Mouse (Mus musculus): ENCODE data around the gene Ddx6.
"Not testable (repeated sequence)": the region's sequence is repeated elsewhere in the genome, so short reads cannot be mapped to it uniquely, and the experiment has no call there.

Gene Ddx6

DNA sequence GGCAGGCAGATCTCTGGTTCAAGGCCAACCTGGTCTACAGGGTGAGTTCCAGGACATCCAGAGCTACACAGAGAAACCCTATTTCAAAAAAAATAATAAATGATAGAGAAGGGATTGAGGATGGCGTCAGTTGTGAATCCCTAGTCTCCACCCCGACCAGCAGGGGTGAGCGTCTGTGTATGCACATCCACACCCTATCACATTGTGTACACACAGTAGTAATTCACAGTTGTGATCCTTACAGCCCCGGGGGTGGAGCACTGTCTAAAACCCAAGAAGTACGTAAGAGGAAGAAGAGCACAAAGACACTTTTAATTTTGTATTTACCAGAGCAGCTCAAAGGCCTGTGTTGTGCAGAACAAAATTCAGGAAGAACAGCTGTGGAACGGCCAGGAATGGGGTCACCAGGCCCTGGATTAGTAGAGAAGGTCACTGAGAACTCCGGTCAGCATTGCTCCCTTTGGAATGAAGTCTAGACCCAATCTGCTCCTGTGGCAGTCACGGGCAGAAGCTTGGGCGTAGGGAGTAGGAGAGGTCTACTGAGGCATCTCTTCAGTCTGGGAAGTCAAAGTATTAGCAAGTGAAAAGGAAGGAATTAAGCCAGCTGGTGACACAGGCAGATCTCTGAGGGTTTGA, 9.7 kb upstream of the Ddx6 start:
- DNase-seq: no peak

DNA sequence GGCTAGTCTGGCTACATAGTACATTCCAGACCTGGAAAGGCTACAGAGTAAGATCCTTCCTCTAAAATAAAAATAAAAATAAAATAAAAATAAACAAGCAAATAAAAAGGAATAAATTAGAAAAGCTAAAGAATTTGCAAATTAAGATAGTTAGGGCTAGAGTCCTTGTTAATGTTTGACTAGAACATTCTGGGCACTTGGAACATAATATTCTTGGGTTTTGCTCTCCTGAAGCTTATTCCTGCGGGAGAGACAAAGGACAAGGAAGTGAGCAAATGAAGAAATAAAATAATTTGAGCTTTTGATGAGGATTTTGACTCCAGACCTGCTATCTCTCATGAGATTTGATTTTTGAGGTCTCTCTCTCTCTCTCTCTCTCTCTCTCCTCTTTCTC, 9.2 kb upstream of the Ddx6 start:
- no peak for DNase-seq

DNA sequence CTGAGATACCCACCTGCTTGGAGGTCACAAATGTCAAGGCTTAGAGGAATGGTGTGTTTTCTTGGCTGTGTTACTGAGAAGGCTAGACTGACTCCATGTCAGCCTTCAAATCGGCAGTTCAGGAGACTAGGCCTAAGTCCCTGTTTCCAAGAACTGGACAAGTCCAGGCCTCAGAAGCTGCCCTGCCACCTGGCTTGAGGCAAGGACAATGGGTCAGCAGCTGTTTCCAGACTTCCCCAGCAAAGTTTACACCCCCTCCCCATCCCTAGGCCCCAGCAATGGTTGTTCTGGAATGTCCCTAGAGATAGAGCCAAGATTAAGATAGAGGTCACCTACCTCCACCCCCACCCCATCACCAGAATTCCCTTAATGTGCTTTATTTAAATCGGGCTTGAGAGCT, 7.0 kb upstream of the Ddx6 start:
- no peak for DNase-seq

DNA sequence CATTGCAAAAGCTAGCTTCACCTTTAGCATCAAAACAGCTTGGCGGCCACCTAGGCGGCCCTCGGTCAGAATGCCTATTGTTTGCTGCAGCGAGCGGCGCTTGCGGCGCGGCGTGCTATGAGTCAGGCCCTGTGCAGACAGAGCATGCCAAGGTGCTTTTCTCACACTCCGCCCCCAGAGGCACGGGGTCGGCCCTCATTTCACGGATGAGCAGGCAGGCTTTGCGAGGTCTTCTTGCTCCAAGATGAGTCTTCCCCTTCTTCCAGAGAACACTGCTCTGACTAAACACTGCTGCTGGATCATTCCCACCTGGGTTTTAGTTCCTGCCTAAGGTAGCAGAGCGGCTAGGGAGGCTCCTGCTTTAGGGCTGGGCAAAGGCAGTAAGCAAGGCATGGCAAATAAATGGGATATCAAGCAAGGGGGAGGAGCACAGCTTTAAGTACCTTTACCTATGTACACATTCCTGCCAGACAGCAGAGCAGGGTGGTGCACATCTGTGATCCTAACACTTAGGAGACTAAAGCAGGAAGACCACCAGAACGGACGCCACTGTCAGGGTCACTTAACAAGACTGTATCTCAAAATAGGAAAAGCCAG, 5.7 kb upstream of the Ddx6 start:
- peak; percentile 32 for DNase-seq

DNA sequence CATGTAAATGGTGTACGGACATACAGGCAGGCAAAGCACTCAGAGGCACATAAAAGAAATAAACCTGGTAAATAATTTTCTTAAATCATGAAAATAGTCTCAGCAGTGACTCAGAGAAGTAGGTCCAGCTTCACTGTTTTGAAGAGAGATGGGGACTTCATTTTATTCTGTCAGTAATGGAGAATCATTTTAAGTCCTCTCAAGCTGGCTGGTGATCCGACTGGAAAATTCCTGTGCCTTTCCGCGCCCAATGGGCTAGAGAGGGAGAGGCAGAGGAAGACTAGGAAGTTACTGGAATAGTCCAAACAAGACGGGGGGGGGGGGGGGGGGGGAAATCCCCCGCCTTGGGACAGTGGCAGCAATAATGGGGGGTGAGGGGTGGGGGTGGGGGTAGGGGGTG, 5.1 kb upstream of the Ddx6 start:
- peak; percentile 29 for DNase-seq

DNA sequence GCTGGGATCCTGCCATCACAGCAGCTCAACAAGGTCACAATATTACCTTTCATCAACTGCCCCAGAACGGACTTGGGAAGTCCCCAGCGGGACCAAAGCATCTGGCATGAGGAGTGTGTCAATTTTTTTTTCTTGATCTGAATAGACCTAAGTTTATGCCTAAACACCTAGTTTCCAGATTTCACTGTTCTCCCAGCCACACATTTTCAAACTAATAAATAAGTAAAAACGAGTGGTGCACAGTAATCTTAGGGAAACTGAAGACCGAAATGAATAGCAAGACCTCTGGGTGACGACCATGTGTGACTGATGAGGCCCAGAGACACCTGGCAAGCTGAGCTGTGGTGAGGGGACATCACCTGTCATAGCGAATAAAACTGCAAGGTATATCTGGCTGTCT, 3.9 kb upstream of the Ddx6 start:
- DNase-seq: no peak

DNA sequence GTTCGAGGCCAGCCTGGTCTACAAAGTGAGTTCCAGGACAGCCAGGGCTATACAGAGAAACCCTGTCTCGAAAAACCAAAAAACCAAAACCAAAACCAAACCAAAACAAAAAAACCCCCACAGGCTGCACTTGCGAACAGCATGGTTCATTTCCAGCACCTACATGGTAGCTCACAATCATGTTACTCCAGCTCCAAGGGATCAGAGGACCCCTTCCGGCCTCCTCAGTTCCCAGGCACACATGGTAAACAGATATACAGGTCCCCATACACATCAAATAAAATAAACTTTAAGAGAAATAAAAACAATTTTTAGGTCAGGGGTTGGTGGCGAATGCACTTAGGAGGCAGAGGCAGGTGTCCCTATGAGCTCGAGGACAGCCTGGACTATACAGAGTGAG, 1.9 kb upstream of the Ddx6 start:
- DNase-seq: no peak

DNA sequence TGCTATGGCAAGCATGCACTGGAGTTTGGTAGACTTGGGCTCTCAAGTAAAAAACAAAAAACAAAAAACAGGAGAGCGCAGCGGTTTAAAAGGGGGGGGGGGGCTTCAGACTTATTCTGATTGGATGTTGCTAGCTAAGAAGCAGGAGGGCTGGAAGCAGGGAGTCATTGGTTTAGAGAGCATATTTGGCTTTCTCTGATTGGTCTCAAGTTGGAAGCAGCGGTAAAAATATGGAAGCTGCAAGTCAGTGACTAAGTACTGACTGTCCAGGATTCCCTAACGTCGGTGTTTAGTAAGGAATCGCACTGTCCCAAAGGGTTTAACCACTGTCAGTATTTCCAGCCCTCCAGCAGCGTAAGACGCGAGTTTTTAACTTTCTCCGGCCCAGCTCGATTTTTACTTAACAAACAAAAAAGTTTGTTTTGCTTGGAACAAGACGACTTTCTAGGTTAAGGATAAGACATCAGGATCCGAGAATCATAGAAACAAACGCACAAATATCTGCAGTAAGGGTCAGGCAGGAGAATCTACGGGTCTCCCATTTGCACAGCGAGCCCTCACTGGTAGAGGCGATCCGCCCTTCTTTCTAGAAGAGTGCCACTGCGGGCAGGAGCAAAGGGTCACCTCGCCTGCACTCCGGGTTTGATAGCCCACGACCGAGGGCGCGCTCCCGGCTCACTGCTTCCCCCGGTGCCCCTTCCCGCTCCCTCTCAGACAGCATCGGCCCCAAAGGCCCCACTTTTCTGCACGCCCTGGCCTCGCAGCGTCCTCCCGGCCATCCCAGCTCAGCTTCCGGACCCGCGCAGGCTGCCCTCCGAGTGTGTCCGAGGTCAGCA, 1.0 kb upstream of the Ddx6 start:
- DNase-seq: peak; percentile 78

DNA sequence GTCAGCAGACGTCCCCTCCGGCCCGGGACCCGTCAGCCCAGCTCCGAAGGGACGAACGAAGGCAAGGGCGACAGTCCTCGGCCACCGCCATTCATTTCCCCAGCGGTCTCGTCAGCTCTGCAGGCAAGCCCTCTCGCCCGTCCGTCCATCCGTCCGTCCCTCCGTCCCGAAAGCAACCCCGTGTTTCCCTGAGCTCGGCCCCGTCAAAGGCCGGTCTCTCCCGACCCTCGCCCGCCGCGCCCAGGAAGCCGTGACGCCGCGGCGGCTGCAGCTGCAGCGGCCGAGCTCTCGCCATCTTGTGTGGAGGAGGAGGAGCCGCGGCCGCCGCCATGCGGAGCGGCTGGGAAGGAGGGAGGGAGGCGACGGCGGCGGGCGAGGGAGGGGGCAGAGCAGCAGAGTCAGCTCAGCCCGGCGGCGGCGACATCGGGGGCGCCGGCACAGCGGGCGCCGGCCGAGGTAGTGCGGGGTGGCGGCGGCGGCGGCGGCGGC, 358 bp upstream of the Ddx6 start:
- peak; percentile 81 for DNase-seq

DNA sequence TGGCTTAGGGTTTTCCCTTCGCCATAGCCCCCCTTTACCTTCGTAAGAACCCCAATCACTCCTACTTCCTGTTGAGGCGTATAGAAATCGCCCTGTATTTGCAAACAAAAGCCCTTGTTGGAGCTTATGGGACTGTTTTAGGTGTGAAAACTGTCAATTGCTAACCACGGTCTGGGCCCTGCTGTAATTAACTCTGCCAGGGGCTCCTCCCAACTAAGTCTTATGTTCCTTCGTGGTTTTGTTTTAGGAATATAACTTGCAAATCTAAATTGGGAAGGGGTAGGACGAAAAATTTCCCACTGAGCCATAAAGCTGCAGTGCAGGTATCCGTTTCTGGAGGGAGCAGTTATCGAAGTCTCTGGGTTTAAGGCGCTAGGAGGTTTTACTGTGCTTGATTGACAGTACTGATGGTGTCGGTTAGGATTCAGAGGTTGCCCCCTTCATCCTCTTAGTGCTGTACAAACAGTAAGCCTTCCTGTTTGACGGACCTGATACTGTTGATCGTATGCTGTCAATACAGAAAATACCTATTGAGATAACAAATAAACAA, 999 bp downstream of the Ddx6 start:
- peak; percentile 35 for DNase-seq

DNA sequence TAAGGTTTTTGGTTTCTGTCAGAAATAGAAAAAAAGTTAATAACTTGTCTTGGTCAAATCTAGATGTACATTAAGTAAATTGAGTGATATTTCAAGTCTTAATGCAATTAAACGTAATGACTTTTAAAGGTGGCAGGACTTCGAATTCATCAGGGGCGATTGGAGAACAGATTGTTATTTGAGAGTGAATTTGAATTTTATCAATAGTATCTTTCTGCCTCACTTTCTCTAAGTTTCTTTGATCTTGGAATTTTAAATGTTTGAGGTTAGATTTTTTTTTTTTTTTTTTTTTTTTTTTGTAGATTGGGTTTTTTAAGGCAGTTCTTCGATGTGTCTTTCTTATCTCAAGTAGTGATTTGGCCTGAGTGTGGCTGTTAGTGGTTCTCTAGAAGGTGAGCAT, 2.0 kb downstream of the Ddx6 start:
- DNase-seq: no peak

DNA sequence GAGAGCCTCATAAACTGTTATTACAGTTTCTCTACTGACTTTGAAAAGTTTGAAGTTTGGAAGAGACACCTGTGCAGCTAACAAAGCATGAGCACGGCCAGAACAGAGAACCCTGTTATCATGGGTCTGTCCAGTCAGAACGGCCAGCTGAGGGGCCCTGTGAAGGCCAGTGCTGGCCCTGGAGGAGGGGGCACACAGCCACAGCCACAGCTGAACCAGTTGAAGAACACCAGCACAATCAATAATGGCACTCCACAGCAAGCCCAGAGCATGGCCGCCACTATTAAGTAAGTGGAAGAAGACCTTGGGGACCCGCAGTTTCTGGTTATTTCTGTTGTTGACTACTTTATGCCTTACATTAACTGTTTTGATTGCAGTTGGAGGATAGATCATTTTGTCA, 2.6 kb downstream of the Ddx6 start:
- DNase-seq: no peak

DNA sequence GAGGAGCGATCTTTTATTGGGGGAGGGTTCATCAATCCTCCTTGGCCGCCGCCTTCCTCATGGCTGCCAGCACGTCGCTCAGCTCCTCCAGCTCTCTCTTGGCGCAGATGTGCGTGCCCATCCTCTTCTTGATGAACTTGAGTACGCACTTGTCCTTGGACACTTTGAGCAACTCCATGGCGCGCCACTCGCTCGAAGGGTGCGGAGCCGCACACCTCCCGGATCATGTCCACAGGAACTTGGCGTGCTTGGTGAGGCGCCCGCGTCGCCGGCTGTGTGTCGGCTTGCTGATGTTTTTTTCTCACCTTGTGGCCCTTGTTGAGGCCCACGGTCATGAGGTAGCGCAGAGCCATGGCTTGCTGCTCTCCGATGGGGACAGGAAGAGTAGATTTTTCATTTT, 5.7 kb downstream of the Ddx6 start:
- DNase-seq: no peak

DNA sequence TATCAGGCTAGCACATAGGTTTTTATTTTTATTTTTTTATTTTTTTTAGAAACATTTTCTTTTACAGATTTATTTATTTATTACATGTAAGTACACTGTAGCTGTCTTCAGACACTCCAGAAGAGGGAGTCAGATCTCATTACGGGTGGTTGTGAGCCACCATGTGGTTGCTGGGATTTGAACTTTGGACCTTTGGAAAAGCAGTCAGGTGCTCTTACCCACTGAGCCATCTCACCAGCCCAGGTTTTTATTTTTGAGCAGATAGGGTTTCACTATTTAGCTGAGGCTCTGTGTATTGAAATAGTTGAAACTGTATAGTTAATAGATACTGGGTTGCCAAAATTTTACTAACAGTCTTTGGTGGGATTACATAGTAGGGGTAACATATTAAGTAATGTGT, 8.4 kb downstream of the Ddx6 start:
- DNase-seq: not testable (repeated sequence)

DNA sequence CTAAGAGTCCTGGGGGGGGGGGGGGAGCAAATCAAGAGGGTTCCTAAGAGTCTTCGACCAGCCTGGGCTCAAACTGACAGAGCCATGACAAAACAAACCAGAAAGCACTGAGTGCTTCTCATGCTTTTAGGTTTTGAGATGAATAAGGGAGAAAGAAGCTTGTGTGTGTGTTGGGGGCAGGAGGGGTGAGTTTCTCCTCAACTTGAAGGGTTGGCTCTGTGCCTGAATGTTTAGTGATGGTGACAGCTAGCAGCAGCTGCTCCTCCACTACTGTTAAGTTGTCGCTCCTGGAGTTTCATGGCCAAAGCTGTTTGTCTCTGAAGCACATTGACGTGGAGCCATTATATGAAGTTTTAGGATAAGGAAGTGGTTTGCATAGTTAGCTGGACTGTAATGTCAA, 16.4 kb downstream of the Ddx6 start:
- peak; percentile 54 for DNase-seq

DNA sequence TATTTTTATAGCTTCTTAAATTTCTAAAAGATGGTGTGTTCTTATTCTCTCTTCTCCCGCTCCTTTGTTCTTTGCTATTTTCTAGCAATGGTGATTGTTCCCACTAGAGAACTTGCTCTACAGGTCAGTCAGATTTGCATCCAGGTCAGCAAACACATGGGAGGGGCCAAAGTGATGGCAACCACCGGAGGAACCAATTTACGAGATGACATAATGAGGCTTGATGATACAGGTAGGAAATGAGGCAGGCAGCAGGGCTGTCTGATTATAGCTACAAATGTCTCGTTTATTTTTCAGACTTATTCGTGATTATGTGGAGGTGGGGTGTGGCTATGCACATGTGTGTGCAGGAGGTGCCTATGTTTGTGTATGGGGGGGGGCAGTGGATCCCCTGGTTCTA, 19.7 kb downstream of the Ddx6 start:
- no peak for DNase-seq

DNA sequence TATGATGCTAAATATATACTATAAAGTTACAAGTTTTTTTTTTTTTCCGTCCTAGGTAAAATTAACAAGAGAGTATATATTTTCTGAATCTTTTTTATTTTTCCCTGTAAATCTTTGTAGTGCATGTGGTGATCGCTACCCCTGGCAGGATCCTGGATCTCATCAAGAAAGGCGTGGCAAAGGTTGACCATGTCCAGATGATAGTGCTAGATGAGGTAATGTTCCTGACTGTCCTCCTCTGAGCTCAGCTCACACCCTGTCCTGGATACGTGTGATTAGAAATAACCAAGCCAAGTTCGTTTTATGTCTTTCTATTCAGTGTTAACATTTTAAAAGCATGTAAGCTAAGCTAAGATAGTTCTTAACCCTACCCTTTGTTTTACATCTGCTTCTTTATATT, 21.6 kb downstream of the Ddx6 start:
- no peak for DNase-seq

DNA sequence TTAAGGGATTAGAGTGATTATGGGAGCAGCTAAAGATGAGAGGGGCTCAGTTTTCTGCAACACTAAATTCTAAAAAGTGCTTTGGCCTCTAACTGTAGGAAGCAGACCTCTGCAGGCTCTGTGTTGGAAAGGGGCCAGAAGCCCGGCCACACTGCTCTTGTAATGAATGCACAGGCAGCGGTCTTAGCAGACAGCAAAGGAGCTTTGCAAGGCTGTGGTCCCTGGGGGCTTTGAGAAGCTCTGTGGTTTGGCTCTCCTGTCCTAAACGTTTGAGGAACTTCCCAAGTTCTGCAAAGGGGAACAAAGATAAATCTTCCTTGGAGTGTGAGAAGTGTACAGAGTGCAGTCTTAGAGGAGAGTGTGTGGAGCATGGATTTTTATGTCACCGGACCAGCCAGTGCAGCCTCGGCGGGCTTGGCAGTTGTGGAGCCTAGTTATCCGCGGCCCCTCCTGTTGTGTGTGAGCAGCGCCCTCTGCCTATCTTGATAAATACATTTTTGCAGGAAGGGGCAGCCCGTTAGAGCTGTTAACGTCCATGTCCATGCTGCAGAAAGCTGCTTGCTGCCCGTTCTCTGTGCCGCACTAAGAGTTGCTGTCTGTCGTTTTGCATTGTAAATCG, 33.0 kb downstream of the Ddx6 start:
- DNase-seq: peak; percentile 22

DNA sequence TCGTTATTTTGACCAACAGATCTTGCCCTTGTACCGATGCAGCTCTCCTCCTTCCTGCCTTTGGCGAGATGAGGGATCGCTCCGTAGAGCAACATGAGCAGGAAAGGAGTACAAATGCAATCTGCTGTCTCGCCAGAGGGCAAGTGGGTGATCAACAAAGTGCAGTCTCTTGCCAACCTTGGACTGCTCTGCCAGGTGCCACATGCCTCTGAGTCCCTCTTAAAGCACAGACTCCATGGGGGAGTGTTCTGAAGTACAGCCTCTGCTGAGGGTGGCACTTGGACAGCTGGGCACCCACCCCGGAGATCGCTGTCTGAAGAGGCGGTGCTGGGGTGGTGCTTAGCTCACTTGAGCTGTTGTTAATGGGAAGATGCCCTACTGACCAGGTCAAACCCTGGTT, 34.0 kb downstream of the Ddx6 start:
- DNase-seq: not testable (repeated sequence)

DNA sequence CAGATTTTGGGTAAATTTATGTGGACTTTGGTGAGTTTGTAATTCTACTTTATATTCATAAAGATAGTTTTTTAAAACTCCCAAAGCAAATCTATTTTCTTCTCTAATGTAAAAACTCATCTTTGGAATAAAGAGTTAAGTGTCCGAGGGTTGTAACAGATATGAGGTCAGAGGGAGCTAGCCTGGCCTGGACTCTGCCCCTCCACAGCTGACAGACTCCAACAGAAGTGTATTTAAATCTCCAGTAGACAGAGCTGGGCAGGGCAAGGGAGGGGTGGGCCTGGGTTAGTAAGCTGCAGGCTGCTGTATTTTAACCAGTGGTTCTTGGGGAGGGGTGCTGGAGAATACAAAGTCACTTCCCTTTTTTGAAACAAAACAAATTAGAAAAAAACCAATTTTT, 35.3 kb downstream of the Ddx6 start:
- DNase-seq: not testable (repeated sequence)

DNA sequence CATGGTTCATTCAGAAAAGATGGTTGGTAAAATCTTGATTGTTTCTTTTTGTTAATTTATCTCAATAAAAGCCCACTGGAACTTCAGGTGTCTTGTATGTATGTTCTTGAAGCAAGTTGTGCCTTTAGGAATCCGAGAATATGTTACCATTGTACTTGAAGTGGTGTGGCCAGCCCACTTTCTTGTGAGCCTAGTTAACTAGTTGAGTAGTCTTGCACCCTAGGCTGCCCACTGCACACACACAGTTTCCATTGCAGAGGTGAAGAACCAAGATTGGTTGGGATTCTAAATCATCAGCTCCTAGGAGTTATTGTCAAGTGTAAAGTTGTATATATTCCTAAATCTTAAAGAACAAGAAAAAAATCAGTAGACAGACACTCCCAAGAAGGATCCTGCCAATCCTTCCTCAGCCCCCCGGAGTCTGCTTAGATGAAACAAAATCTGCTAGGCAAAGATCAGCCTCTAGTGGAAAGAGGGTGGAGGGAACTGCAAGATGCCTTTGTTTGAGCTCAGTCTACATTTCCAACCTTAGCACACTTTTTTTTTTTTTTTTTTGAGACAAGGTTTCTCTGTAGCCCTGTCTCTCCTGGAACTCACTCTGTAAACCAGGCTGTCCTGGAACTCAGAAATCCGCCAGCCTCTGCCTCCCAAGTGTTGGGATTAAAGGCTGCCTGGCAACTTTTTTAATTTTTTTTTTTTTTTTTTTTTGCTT, 36.1 kb downstream of the Ddx6 start:
- DNase-seq: no peak

DNA sequence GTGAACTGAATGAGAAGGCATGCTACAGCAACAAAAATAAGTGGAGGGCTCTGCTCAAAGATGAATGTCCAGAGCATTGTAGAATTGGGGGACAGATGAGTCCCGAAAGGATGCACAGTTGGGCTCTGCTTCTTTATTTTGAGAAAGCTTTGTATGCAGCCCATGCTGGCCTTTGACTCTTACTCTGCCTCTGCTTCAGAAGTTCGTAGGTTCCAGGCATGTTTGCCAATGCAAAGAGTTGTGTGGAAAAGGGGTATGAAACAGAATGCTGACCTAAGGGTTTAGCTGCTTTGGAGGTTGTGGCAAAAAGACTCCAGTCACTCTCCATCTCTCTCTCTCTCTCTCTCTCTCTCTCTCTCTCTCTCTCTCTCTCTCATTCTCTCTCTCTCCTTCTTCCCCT, 36.9 kb downstream of the Ddx6 start:
- no peak for DNase-seq

DNA sequence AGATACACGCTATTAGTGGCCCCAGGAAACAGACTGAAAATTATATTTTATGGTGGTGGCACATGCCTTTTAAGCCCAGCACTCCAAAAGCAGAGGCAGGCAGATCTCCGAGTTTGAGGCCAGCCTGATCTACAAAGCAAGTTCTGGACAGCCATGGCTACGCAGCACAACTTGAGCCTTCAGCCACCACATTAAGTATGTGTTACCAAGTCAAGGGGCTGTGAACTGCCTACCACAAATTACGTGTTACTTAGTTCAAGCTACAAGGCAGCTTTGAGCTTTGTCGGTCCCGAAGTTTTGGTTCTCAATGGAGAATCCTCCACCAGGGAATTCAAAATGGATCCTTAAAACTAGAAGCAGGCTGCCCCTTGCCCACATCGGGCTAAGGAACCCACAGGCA, 38.4 kb downstream of the Ddx6 start:
- DNase-seq: no peak

Data from lung, postnatal 36 days (tissue).